Mouse (Mus musculus) monocyte, adult 5-6 weeks (primary cell): ENCODE measurements around the gene Zcchc12. TPM values are rescaled to one million over a fixed set of nuclear protein-coding genes. Genes with fewer than 3 reads are reported as not detected.

Experiments
- ATAC-seq: fragments of 153-309, 156-312 bp; replicated peaks from 2 replicates; pipeline ENCODE4 v1.8.0; 2017; ENCODE audit warnings: mild to moderate bottlenecking; ENCODE audit not compliant: low TSS enrichment, insufficient number of reproducible peaks, severe bottlenecking, poor library complexity, low FRiP score
- total RNA-seq: library from RNA; stranded (forward); fragments of 200-1000, 200-491, 200-594 nt; gene quantifications from 3 replicates; pipeline ENCODE4 v1.2.3, GENCODE M21; 2017

The Zcchc12 gene
- total RNA-seq, result 0.53 TPM in 1 of 3 replicates, not detected in the others

GRCm38 (mm10) chrX:36195736-36196525 lies at the start of gene Zcchc12:
Gene Zcchc12, plus strand, starts transcription at chrX:36195904.
- no peak for ATAC-seq

GRCm38 (mm10) chrX:36146746-36147145 lies 49.0 kb upstream of the Zcchc12 start:
- no peak for ATAC-seq

GRCm38 (mm10) chrX:36150100-36150499 lies 45.6 kb upstream of the Zcchc12 start:
- no peak for ATAC-seq

- ATAC-seq, result no peak
Measured at GRCm38 (mm10) chrX:36156677-36157076, 39.0 kb upstream of the Zcchc12 start.

- ATAC-seq, result no peak
Measured at GRCm38 (mm10) chrX:36161567-36161966, 34.1 kb upstream of the Zcchc12 start.

- ATAC-seq, result no peak
Measured at GRCm38 (mm10) chrX:36183625-36184024, 12.1 kb upstream of the Zcchc12 start.

- ATAC-seq, result no peak
Measured at GRCm38 (mm10) chrX:36186036-36186435, 9.7 kb upstream of the Zcchc12 start.

GRCm38 (mm10) chrX:36186443-36186842 lies 9.3 kb upstream of the Zcchc12 start:
- no peak for ATAC-seq

GRCm38 (mm10) chrX:36193951-36194350 lies 1.8 kb upstream of the Zcchc12 start:
- no peak for ATAC-seq

GRCm38 (mm10) chrX:36209554-36209953 lies 13.8 kb downstream of the Zcchc12 start:
- no peak for ATAC-seq

- ATAC-seq, result no peak
Measured at GRCm38 (mm10) chrX:36211216-36211615, 15.5 kb downstream of the Zcchc12 start.

- ATAC-seq, result no peak
Measured at GRCm38 (mm10) chrX:36221366-36221765, 25.7 kb downstream of the Zcchc12 start.

GRCm38 (mm10) chrX:36225777-36226176 lies 30.1 kb downstream of the Zcchc12 start:
- no peak for ATAC-seq

- ATAC-seq, result no peak
Measured at GRCm38 (mm10) chrX:36226577-36226976, 30.9 kb downstream of the Zcchc12 start.

GRCm38 (mm10) chrX:36228861-36229260 lies 33.2 kb downstream of the Zcchc12 start:
- ATAC-seq, result no peak

GRCm38 (mm10) chrX:36229273-36229672 lies 33.6 kb downstream of the Zcchc12 start:
- no peak for ATAC-seq

- no peak for ATAC-seq
Measured at GRCm38 (mm10) chrX:36235652-36236051, 39.9 kb downstream of the Zcchc12 start.
